Mouse (Mus musculus) hindbrain, embryonic 16.5 days (tissue): ENCODE measurements at regions not wholly inside any gene's neighbourhood (a gene's known extent, or its start where the extent isn't known, plus 50 kb on each side); places are given as distances from the start of the nearest gene placed in this dataset.

Experiments used
- ATAC-seq: fragments of 200-750 bp; cut with Nextera tagmentation; 2 replicates; pipeline ENCODE4 v1.8.0; 2017; ENCODE audit warnings: moderate TSS enrichment, moderate library complexity
- H3K27ac ChIP-seq: fragments of 300-500 bp; sonication (generic); 2 replicates; pipeline ENCODE4 v1.5.1; 2014; ENCODE audit warnings: low read depth, mild to moderate bottlenecking, control low read depth, low read length, moderate library complexity
- H3K27me3 ChIP-seq: fragments of 300-500 bp; sonication (generic); replicated peaks from 2 replicates; pipeline ENCODE4 v1.6.1; 2014; ENCODE audit warnings: low read length; ENCODE audit not compliant: control insufficient read depth, insufficient read depth
- H3K36me3 ChIP-seq: fragments of 300-500 bp; sonication (generic); 2 replicates; pipeline ENCODE4 v1.6.1; 2014; ENCODE audit warnings: mild to moderate bottlenecking, low read length, moderate library complexity, mixed read lengths; ENCODE audit not compliant: control insufficient read depth, insufficient read depth
- H3K4me1 ChIP-seq: fragments of 300-500 bp; sonication (generic); 2 replicates; pipeline ENCODE4 v1.6.1; 2014; ENCODE audit warnings: low read depth, low read length; ENCODE audit not compliant: control insufficient read depth, insufficient read depth
- H3K4me2 ChIP-seq: fragments of 300-500 bp; sonication (generic); 2 replicates; pipeline ENCODE4 v1.6.1; 2014; ENCODE audit warnings: mild to moderate bottlenecking, low read length, control low read depth, moderate library complexity
- H3K4me3 ChIP-seq: fragments of 300-500 bp; sonication (generic); 2 replicates; pipeline ENCODE4 v1.5.1; 2014; ENCODE audit warnings: mild to moderate bottlenecking, low read length, control low read depth, moderate library complexity
- H3K9ac ChIP-seq: fragments of 300-500 bp; sonication (generic); 2 replicates; pipeline ENCODE4 v1.6.1; 2014; ENCODE audit warnings: low read depth, mild to moderate bottlenecking, control low read depth, low read length, moderate library complexity
- H3K9me3 ChIP-seq: fragments of 300-500 bp; sonication (generic); 2 replicates; pipeline ENCODE4 v1.6.1; 2014; ENCODE audit warnings: mild to moderate bottlenecking, low read length, moderate library complexity; ENCODE audit not compliant: control insufficient read depth
- WGBS: fragments of 180-500 bp; shearing (Covaris S2); extraction: QIAGEN DNeasy Blood & Tissue Kit; methylation state at CpG from one replicate; pipeline ENCODE4 v1.1.7; 2014; 5-methylcytosine and 5-hydroxymethylcytosine counted together

DNA sequence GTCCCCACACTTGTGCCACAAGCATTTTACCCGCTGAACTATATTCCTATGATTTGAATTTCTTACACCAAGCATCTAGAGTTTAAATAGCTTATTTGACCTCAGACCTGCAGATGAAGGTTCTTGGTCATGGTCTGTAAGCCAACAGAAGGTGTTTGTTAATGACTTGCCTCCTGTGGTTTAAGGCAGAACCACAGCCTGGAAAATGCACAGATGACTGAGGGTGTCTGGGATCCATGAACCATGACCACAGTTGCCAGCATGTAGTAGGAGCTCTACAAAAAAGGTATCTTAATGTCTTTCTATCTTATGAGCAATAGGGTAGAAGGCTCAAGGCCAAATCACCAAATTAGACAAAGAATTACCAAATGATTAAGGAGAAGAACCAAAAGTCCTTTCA lies 367.6 kb downstream of the Atp6ap1l start:
- no peaks in the 10 kb centered on the region for H3K36me3 ChIP-seq
- H3K27me3 ChIP-seq, result no peaks in the 10 kb centered on the region
- no peak overlapping the region for H3K27ac ChIP-seq
- H3K9me3 ChIP-seq, result no peaks in the 10 kb centered on the region
- no peak overlapping the region for H3K9ac ChIP-seq
- no peak for ATAC-seq
- WGBS, result 98% methylated on average over 1 of the region's 1 CpGs
- no peaks in the 10 kb centered on the region for H3K4me1 ChIP-seq
- no peak overlapping the region for H3K4me3 ChIP-seq
- H3K4me2 ChIP-seq, result no peak overlapping the region

DNA sequence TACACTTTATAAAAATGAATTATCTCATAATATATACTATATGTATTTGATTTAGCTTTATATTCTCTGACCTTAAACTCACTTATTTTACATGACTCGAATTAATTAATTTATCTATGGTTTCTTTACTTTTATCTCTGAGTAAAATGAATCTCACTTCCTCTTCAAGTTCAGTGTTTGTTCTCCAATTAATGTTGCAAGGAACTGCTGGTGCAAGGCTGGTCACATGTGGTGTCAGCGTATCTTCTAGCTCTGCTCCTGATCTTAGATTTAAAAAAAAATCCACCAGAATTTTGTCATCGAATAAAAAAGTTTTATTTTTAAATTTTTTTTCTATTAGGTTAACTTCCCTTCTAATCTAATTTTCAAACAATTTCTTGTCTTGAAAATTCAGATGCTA lies 378.2 kb downstream of the Atp6ap1l start:
- Histone ChIP-seq H3K4me1 (no peaks in the 10 kb centered on the region), H3K4me3 (no peak overlapping the region), H3K27me3 (no peaks in the 10 kb centered on the region), H3K4me2 (no peak overlapping the region), H3K36me3 (no peaks in the 10 kb centered on the region), H3K9ac (no peak overlapping the region), H3K27ac (no peak overlapping the region), H3K9me3 (no peaks in the 10 kb centered on the region)
- 93% methylated on average over 3 of the region's 3 CpGs for WGBS
- no peak for ATAC-seq

DNA sequence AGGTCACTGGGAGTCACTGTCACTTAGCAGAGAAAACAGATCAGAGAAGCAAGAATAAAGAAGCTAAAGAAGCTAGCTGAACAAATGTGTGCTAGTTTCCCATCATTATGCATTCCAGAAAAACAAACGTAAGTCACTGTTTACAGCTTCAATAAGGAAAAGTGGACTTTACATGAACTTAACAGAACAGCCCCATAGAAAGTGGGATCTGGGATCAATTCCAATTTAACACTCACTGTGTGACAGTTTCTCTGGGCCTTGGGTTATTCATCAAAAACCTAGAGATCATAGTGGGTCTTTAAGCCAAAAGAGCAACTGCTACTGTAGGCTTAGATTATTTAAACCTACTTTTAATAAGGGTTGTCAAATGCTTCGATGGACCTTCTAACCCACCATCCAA lies 379.4 kb downstream of the Atp6ap1l start:
- Histone ChIP-seq H3K4me3 (no peak overlapping the region), H3K27ac (no peak overlapping the region), H3K9ac (no peak overlapping the region), H3K4me2 (no peak overlapping the region), H3K36me3 (no peaks in the 10 kb centered on the region), H3K27me3 (no peaks in the 10 kb centered on the region), H3K9me3 (no peaks in the 10 kb centered on the region), H3K4me1 (no peaks in the 10 kb centered on the region)
- WGBS, result 65% methylated on average over 2 of the region's 2 CpGs
- no peak for ATAC-seq

DNA sequence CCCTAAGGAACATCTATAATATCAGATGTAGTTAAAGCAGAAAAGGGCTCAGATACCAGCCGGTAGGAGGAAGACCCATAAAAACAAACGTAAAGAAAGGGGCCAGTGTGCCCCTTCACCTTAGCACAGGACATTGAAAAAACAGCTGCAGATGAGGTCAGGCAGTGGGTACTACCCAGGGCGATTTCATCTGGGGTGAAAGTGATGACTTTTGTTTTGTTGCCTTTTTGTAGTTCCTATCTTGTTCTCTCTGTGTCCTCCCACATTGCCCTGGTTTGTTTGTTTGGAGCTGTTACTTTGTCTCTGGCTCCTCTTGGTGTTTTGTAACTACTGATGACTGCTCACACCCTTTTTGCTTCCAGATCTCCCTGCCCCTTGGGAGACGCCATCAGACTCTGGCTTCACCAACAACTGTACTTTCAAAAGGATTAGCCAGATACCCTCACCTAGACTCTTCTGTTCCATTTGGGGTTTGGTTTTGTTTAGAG lies 383.4 kb downstream of the Atp6ap1l start:
- 63% methylated on average over 4 of the region's 4 CpGs for WGBS
- Histone ChIP-seq H3K4me2 (no peak overlapping the region), H3K4me3 (no peak overlapping the region), H3K9me3 (no peaks in the 10 kb centered on the region), H3K36me3 (no peaks in the 10 kb centered on the region), H3K27ac (no peak overlapping the region), H3K4me1 (no peaks in the 10 kb centered on the region), H3K27me3 (no peaks in the 10 kb centered on the region), H3K9ac (no peak overlapping the region)
- ATAC-seq, result no peak

DNA sequence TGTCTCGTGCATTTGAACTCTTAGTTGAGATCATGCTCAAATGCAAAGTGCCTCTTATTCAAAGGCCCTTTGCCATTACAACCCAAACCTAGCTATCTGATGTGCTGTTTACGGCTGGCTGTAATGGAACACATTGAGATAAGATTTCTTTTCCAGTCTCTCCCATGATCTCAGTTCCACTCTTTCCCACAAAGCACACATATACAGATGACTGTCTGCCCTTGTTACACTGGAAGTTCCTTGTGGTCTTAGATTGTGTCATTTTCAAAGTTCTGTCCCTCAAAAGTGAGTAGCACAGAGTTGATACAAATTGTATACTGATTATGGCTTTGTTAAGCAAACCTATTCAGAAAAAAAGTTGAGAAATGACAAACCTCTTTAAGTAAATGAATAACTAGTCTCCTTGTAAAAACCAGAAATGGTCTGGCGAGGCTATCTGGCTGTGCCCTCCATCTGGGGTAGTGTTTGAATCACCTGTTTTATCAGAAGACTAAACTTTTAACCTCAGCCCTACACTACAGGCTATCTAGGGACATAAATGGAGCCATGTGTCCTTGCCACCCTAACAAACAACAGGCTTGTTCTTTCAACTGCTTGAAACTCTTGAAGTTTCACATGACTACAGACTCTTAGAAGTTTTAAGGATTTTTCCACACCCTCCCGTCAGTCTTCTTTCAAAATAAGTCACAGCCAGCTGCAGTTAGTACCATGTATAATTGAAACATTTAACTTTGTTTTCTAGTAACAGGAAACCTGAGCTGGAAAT lies 384.0 kb downstream of the Atp6ap1l start:
- no peak overlapping the region for H3K9ac ChIP-seq
- no peak overlapping the region for H3K4me3 ChIP-seq
- H3K27me3 ChIP-seq, result no peaks in the 10 kb centered on the region
- ATAC-seq, result no peak
- H3K36me3 ChIP-seq, result no peaks in the 10 kb centered on the region
- 83% methylated on average over 4 of the region's 4 CpGs for WGBS
- no peak overlapping the region for H3K4me2 ChIP-seq
- H3K27ac ChIP-seq, result no peak overlapping the region
- H3K9me3 ChIP-seq, result no peaks in the 10 kb centered on the region
- H3K4me1 ChIP-seq, result no peaks in the 10 kb centered on the region

DNA sequence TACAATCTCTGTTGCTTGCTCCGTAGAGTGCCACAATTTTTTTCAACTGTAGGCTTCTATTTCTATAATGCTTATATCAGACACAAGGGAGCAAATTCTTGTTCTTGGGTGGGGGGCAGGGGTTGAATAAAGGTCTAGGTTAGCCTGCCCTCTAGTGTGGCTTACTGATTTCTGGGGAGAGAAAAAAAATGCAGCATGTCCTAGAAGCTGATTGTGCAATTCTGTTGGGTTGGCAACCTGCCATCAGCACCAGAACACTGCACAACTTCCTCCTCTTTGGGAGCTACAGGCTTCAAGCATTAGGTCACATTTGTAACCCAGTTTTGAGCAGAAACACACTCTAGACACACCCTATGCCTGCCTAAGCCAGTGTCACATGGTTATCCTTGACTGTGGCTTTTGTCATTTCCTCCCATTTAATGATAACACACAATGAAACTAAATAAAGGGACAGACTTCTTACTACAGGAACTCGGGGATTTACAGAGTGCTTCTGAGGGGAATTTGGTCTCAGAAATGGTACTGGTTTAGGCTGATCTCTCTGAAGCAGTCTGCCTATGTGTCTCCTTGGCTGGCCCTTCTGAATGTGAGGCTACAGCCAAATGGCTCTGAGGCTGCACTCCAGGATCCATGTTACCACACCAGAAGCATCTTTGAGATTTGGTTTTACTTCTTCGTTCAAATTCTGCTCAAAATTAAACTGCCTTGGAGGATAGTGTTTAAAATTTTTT lies 389.2 kb downstream of the Atp6ap1l start:
- Histone ChIP-seq H3K9ac (no peak overlapping the region), H3K27me3 (no peaks in the 10 kb centered on the region), H3K4me2 (no peak overlapping the region), H3K4me1 (no peaks in the 10 kb centered on the region), H3K36me3 (no peaks in the 10 kb centered on the region), H3K4me3 (no peak overlapping the region), H3K27ac (no peak overlapping the region), H3K9me3 (no peaks in the 10 kb centered on the region)
- WGBS, result 65% methylated on average over 3 of the region's 3 CpGs
- peak; percentile 88 for ATAC-seq

DNA sequence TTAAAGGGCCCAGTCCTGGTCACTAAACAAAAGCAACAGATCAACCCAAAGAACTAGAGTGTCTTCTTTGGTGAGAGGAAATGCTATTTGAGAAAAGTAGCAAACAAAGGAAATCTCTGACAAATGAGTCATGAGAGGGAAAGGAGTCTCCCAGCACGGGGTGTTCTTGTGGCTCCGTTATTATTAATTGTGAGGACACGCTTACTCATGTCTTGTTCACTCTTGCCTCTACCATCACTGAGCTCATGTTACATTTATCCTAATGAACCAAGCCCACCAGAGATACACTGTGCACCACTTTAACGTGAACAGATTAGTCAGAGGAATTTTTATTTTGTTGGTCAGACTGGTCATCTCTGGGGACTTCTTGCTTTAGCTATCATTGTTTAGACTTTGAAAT lies 391.3 kb downstream of the Atp6ap1l start:
- Histone ChIP-seq H3K4me3 (no peak overlapping the region), H3K4me1 (no peaks in the 10 kb centered on the region), H3K4me2 (no peak overlapping the region), H3K9ac (no peak overlapping the region), H3K27me3 (no peaks in the 10 kb centered on the region), H3K27ac (no peak overlapping the region), H3K9me3 (no peaks in the 10 kb centered on the region), H3K36me3 (no peaks in the 10 kb centered on the region)
- 55% methylated on average over 4 of the region's 4 CpGs for WGBS
- ATAC-seq, result no peak

DNA sequence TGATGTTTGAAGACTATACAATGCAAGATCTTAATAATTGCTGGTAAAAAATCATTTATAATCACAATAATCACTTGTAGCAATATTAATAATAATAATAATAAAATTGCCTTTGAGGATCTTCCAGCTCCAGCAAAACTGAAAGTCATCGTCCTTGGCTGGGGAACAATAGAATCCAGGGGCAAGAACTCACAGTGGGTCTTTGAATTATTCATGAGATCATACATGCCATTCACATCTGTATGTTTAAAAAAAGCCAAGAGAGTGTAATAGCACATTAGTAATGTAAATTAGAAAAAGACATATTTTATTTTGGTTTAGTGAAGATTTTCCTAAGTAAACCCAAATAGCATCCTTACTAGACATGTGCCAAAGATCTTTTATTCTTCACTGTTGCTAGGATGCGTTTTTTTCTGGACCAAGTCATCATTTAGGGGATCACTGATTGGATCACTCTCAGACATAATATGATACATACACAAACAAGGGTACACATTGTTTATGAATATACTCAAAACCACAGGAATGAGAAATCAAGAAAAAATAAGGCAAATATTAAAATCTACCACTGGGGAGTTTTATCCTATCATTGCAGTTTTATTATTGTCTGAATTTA lies 392.3 kb downstream of the Atp6ap1l start:
- 36% methylated on average over 2 of the region's 2 CpGs for WGBS
- no peak overlapping the region for H3K4me2 ChIP-seq

DNA sequence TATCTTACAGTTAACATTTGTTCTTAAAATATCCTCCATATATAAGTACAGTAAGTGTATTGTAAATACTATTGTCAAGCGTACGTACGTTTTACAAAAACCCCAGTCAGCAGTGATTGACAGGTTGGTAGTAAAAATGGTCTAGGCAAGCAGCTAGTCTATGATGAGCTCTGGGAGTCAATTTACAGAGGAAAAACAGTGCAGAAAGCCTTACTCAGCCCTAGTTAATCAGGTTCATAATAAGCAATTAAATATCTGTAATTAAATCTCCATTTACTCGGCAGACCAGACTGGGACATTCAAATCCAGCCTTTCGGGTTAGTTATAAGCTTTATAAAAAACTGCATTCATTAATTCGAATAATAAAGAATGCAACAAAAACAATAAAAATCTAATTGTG lies 394.7 kb downstream of the Atp6ap1l start:
- Histone ChIP-seq H3K36me3 (no peaks in the 10 kb centered on the region), H3K4me2 (no peak overlapping the region), H3K27ac (no peak overlapping the region), H3K9me3 (no peaks in the 10 kb centered on the region), H3K9ac (no peak overlapping the region), H3K4me1 (no peaks in the 10 kb centered on the region), H3K4me3 (no peak overlapping the region), H3K27me3 (no peaks in the 10 kb centered on the region)
- no peak for ATAC-seq
- WGBS, result 66% methylated on average over 6 of the region's 6 CpGs

More for the DNA sequence above, 392.3 kb downstream of the Atp6ap1l start:
- Histone ChIP-seq H3K4me3 (no peak overlapping the region), H3K27ac (no peak overlapping the region), H3K36me3 (no peaks in the 10 kb centered on the region), H3K27me3 (no peaks in the 10 kb centered on the region), H3K4me1 (no peaks in the 10 kb centered on the region), H3K9me3 (no peaks in the 10 kb centered on the region), H3K9ac (no peak overlapping the region)
- ATAC-seq, result no peak
